Mouse (Mus musculus) G1E (cell line): ENCODE measurements around the gene Irf3.

Experiments
- CTCF ChIP-seq: IDR thresholded peaks from 2 replicates; pipeline ENCODE4 v1.5.1; 2012; ENCODE audit warnings: low read depth, low read length, inconsistent platforms, mixed read lengths
- GATA1 ChIP-seq: IDR thresholded peaks from 2 replicates; pipeline ENCODE4 v1.6.1; 2012; ENCODE audit warnings: borderline replicate concordance, low read length, inconsistent platforms, mixed read lengths
- GATA2 ChIP-seq: IDR thresholded peaks from 2 replicates; pipeline ENCODE4 v1.6.1; 2012; ENCODE audit warnings: low read depth, low read length, inconsistent platforms, borderline replicate concordance
- POLR2AphosphoS5 ChIP-seq: IDR thresholded peaks from 2 replicates; pipeline ENCODE4 v1.6.1; 2012; ENCODE audit warnings: low read depth, low read length, inconsistent platforms; ENCODE audit not compliant: insufficient replicate concordance
- TAL1 ChIP-seq: conservative IDR thresholded peaks from 2 replicates; pipeline ENCODE4 v1.6.1; 2012; ENCODE audit warnings: low read depth, low read length, inconsistent platforms, mixed read lengths

- TF ChIP-seq CTCF (no peak), TAL1 (no peak), GATA1 (no peak), POLR2AphosphoS5 (no peak), GATA2 (no peak)
Observed at GRCm38 (mm10) chr7:44975117-44975419, 22.4 kb upstream of the Irf3 start.
